Mouse (Mus musculus) testis, adult 2 months (tissue): Measurements from ENCODE around the gene Gm20388.

ENCODE experiments used
- CTCF ChIP-seq: fragments of 200-500 bp; IDR thresholded peaks from 2 replicates; pipeline ENCODE4 v1.5.1; 2012; ENCODE audit warnings: low read depth, mild to moderate bottlenecking, inconsistent platforms, low read length, moderate library complexity; ENCODE audit not compliant: control insufficient read depth, insufficient read depth, insufficient replicate concordance
- POLR2A ChIP-seq: fragments of 200-500 bp; IDR thresholded peaks from 2 replicates; pipeline ENCODE4 v1.6.1; 2012; ENCODE audit warnings: low read depth, mild to moderate bottlenecking, inconsistent platforms, low read length, moderate library complexity; ENCODE audit not compliant: control insufficient read depth

- TF ChIP-seq CTCF = no peak
- TF ChIP-seq POLR2A = no peak
Observed at GRCm38 (mm10) chr8:122864719-122865129, 2954.1 kb downstream of the Gm20388 start.
